Mouse (Mus musculus): Measurements from ENCODE around the gene Gfi1b. TPM values are rescaled to one million over a fixed set of nuclear protein-coding genes. Genes with fewer than 3 reads are reported as not detected.

The Gfi1b gene
- polyA plus RNA-seq, 1 experiment from 2014 or later = 0.43 TPM

- WGBS = 90% methylated on average over 3 of the region's 3 CpGs
- Histone ChIP-seq H3K36me3 (ENCODE audit: control insufficient read depth, insufficient read depth, low read length) (no peaks in the 10 kb centered on the region), H3K4me3 (ENCODE audit: control insufficient read depth in 1 of 2, insufficient read depth in 1 of 2, low read depth in 1 of 2, low read length in 2 of 2) (no peak overlapping the region), H3K27ac (replicated peaks in 1 of 2; ENCODE audit: control insufficient read depth in 1 of 2, insufficient read depth in 1 of 2, low read depth in 2 of 2, low read length in 2 of 2) (no peak overlapping the region), H3K4me2 (ENCODE audit: low read length) (no peak overlapping the region), H3K9me3 (ENCODE audit: control insufficient read depth, low read length) (no peaks in the 10 kb centered on the region), H3K4me1 (ENCODE audit: control insufficient read depth in 2 of 2, insufficient read depth in 2 of 2, low read length in 2 of 2) (peaks cover 0 to 3% of the 10 kb centered on the region in 2 experiments), H3K9ac (ENCODE audit: low read length) (no peak overlapping the region), H3K27me3 (ENCODE audit: control insufficient read depth, insufficient read depth, low read length) (no peaks in the 10 kb centered on the region)
- no peak for ATAC-seq (ENCODE audit: insufficient number of reproducible peaks, insufficient read depth, low FRiP score, low read depth)
Observed at GRCm38 (mm10) chr2:28643081-28643480, 21.3 kb upstream of the Gfi1b start.

GRCm38 (mm10) chr2:28641435-28641941 lies 19.7 kb upstream of the Gfi1b start:
- H3K4me3 ChIP-seq (ENCODE audit: control insufficient read depth in 1 of 2, insufficient read depth in 1 of 2, low read depth in 1 of 2, low read length in 2 of 2) = peak overlapping the region; percentile 95 to 99
- ATAC-seq (ENCODE audit: insufficient number of reproducible peaks, insufficient read depth, low FRiP score, low read depth) = peak; percentile 36; the same call in 1 of the 2 replicates
- WGBS = 1% methylated on average over 43 of the region's 43 CpGs
- H3K4me1 ChIP-seq (ENCODE audit: control insufficient read depth in 2 of 2, insufficient read depth in 2 of 2, low read length in 2 of 2) = peaks cover 0 to 10% of the 10 kb centered on the region in 2 experiments
- H3K36me3 ChIP-seq (ENCODE audit: control insufficient read depth, insufficient read depth, low read length) = no peaks in the 10 kb centered on the region
- peak overlapping the region; percentile 86 to 89; a peak in 3 of 4 replicates for H3K27ac ChIP-seq (replicated peaks in 1 of 2; ENCODE audit: control insufficient read depth in 1 of 2, insufficient read depth in 1 of 2, low read depth in 2 of 2, low read length in 2 of 2)
- H3K4me2 ChIP-seq (ENCODE audit: low read length) = peak overlapping the region; percentile 88
- no peaks in the 10 kb centered on the region for H3K9me3 ChIP-seq (ENCODE audit: control insufficient read depth, low read length)
- peak overlapping the region; percentile 96 for H3K9ac ChIP-seq (ENCODE audit: low read length)
- H3K27me3 ChIP-seq (ENCODE audit: control insufficient read depth, insufficient read depth, low read length) = no peaks in the 10 kb centered on the region

- Histone ChIP-seq H3K27me3 (ENCODE audit: control insufficient read depth, insufficient read depth, low read length) (no peaks in the 10 kb centered on the region), H3K9me3 (ENCODE audit: control insufficient read depth, low read length) (no peaks in the 10 kb centered on the region), H3K4me2 (ENCODE audit: low read length) (peak within 1 kb of the TSS; percentile 88), H3K36me3 (ENCODE audit: control insufficient read depth, insufficient read depth, low read length) (no peaks in the 10 kb centered on the region), H3K27ac (replicated peaks in 1 of 2; ENCODE audit: control insufficient read depth in 1 of 2, insufficient read depth in 1 of 2, low read depth in 2 of 2, low read length in 2 of 2) (peak within 1 kb of the TSS; percentile 86 to 89), H3K4me1 (ENCODE audit: control insufficient read depth in 2 of 2, insufficient read depth in 2 of 2, low read length in 2 of 2) (peaks cover 0 to 10% of the 10 kb centered on the region in 2 experiments), H3K4me3 (ENCODE audit: control insufficient read depth in 1 of 2, insufficient read depth in 1 of 2, low read depth in 1 of 2, low read length in 2 of 2) (peak within 1 kb of the TSS; percentile 95 to 99), H3K9ac (ENCODE audit: low read length) (peak within 1 kb of the TSS; percentile 96)
- peak; percentile 89 for ATAC-seq (ENCODE audit: insufficient number of reproducible peaks, insufficient read depth, low FRiP score, low read depth)
- 3% methylated on average over 46 of the region's 47 CpGs for WGBS
Observed at GRCm38 (mm10) chr2:28640461-28641424, 19.0 kb upstream of the Gfi1b start, which contains the start of gene Tsc1. Tsc1 (plus strand) TSS chr2:28641228.

GRCm38 (mm10) chr2:28639794-28640193 lies 18.0 kb upstream of the Gfi1b start:
- Histone ChIP-seq H3K4me1 (ENCODE audit: control insufficient read depth in 2 of 2, insufficient read depth in 2 of 2, low read length in 2 of 2) (peaks cover 0 to 10% of the 10 kb centered on the region in 2 experiments), H3K9ac (ENCODE audit: low read length) (no peak overlapping the region), H3K27ac (replicated peaks in 1 of 2; ENCODE audit: control insufficient read depth in 1 of 2, insufficient read depth in 1 of 2, low read depth in 2 of 2, low read length in 2 of 2) (no peak overlapping the region), H3K27me3 (ENCODE audit: control insufficient read depth, insufficient read depth, low read length) (no peaks in the 10 kb centered on the region), H3K4me3 (ENCODE audit: control insufficient read depth in 1 of 2, insufficient read depth in 1 of 2, low read depth in 1 of 2, low read length in 2 of 2) (no peak overlapping the region), H3K9me3 (ENCODE audit: control insufficient read depth, low read length) (no peaks in the 10 kb centered on the region), H3K36me3 (ENCODE audit: control insufficient read depth, insufficient read depth, low read length) (no peaks in the 10 kb centered on the region), H3K4me2 (ENCODE audit: low read length) (no peak overlapping the region)
- no peak for ATAC-seq (ENCODE audit: insufficient number of reproducible peaks, insufficient read depth, low FRiP score, low read depth)
- WGBS = 47% methylated on average over 7 of the region's 7 CpGs

- no peak overlapping the region for H3K4me3 ChIP-seq (ENCODE audit: control insufficient read depth in 1 of 2, insufficient read depth in 1 of 2, low read depth in 1 of 2, low read length in 2 of 2)
Observed at GRCm38 (mm10) chr2:28638886-28639285, 17.1 kb upstream of the Gfi1b start.

GRCm38 (mm10) chr2:28638352-28638751 lies 16.6 kb upstream of the Gfi1b start:
- Histone ChIP-seq H3K9ac (ENCODE audit: low read length) (no peak overlapping the region), H3K4me1 (ENCODE audit: control insufficient read depth in 2 of 2, insufficient read depth in 2 of 2, low read length in 2 of 2) (peaks cover 0 to 10% of the 10 kb centered on the region in 2 experiments), H3K36me3 (ENCODE audit: control insufficient read depth, insufficient read depth, low read length) (no peaks in the 10 kb centered on the region), H3K9me3 (ENCODE audit: control insufficient read depth, low read length) (no peaks in the 10 kb centered on the region), H3K4me3 (ENCODE audit: control insufficient read depth in 1 of 2, insufficient read depth in 1 of 2, low read depth in 1 of 2, low read length in 2 of 2) (no peak overlapping the region), H3K27ac (replicated peaks in 1 of 2; ENCODE audit: control insufficient read depth in 1 of 2, insufficient read depth in 1 of 2, low read depth in 2 of 2, low read length in 2 of 2) (no peak overlapping the region), H3K27me3 (ENCODE audit: control insufficient read depth, insufficient read depth, low read length) (no peaks in the 10 kb centered on the region), H3K4me2 (ENCODE audit: low read length) (peak overlapping the region; percentile 36)
- 30% methylated on average over 9 of the region's 9 CpGs for WGBS
- ATAC-seq (ENCODE audit: insufficient number of reproducible peaks, insufficient read depth, low FRiP score, low read depth) = no peak

More at GRCm38 (mm10) chr2:28638886-28639285, 17.1 kb upstream of the Gfi1b start:
- Histone ChIP-seq H3K27me3 (ENCODE audit: control insufficient read depth, insufficient read depth, low read length) (no peaks in the 10 kb centered on the region), H3K9ac (ENCODE audit: low read length) (no peak overlapping the region), H3K36me3 (ENCODE audit: control insufficient read depth, insufficient read depth, low read length) (no peaks in the 10 kb centered on the region), H3K4me1 (ENCODE audit: control insufficient read depth in 2 of 2, insufficient read depth in 2 of 2, low read length in 2 of 2) (peaks cover 0 to 10% of the 10 kb centered on the region in 2 experiments), H3K4me2 (ENCODE audit: low read length) (peak overlapping the region; percentile 36), H3K9me3 (ENCODE audit: control insufficient read depth, low read length) (no peaks in the 10 kb centered on the region), H3K27ac (replicated peaks in 1 of 2; ENCODE audit: control insufficient read depth in 1 of 2, insufficient read depth in 1 of 2, low read depth in 2 of 2, low read length in 2 of 2) (no peak overlapping the region)
- WGBS = 10% methylated on average over 9 of the region's 9 CpGs
- ATAC-seq (ENCODE audit: insufficient number of reproducible peaks, insufficient read depth, low FRiP score, low read depth) = no peak

GRCm38 (mm10) chr2:28637106-28637845 lies 15.5 kb upstream of the Gfi1b start:
- 76% methylated on average over 9 of the region's 9 CpGs for WGBS
- H3K9ac ChIP-seq (ENCODE audit: low read length) = no peak overlapping the region
- ATAC-seq (ENCODE audit: insufficient number of reproducible peaks, insufficient read depth, low FRiP score, low read depth) = no peak
- no peak overlapping the region for H3K27ac ChIP-seq (replicated peaks in 1 of 2; ENCODE audit: control insufficient read depth in 1 of 2, insufficient read depth in 1 of 2, low read depth in 2 of 2, low read length in 2 of 2)
- no peak overlapping the region for H3K4me2 ChIP-seq (ENCODE audit: low read length)
- H3K36me3 ChIP-seq (ENCODE audit: control insufficient read depth, insufficient read depth, low read length) = no peaks in the 10 kb centered on the region
- no peak overlapping the region for H3K4me3 ChIP-seq (ENCODE audit: control insufficient read depth in 1 of 2, insufficient read depth in 1 of 2, low read depth in 1 of 2, low read length in 2 of 2)
- H3K4me1 ChIP-seq (ENCODE audit: control insufficient read depth in 2 of 2, insufficient read depth in 2 of 2, low read length in 2 of 2) = peaks cover 0 to 10% of the 10 kb centered on the region in 2 experiments
- no peaks in the 10 kb centered on the region for H3K9me3 ChIP-seq (ENCODE audit: control insufficient read depth, low read length)
- no peaks in the 10 kb centered on the region for H3K27me3 ChIP-seq (ENCODE audit: control insufficient read depth, insufficient read depth, low read length)
